Mouse (Mus musculus): ENCODE measurements around the gene Rtp3. TPM values are rescaled to one million over a fixed set of nuclear protein-coding genes. Genes with fewer than 3 reads are reported as not detected.

The Rtp3 gene
- polyA plus RNA-seq, 1 experiment from 2014 or later, result not detected

DNA sequence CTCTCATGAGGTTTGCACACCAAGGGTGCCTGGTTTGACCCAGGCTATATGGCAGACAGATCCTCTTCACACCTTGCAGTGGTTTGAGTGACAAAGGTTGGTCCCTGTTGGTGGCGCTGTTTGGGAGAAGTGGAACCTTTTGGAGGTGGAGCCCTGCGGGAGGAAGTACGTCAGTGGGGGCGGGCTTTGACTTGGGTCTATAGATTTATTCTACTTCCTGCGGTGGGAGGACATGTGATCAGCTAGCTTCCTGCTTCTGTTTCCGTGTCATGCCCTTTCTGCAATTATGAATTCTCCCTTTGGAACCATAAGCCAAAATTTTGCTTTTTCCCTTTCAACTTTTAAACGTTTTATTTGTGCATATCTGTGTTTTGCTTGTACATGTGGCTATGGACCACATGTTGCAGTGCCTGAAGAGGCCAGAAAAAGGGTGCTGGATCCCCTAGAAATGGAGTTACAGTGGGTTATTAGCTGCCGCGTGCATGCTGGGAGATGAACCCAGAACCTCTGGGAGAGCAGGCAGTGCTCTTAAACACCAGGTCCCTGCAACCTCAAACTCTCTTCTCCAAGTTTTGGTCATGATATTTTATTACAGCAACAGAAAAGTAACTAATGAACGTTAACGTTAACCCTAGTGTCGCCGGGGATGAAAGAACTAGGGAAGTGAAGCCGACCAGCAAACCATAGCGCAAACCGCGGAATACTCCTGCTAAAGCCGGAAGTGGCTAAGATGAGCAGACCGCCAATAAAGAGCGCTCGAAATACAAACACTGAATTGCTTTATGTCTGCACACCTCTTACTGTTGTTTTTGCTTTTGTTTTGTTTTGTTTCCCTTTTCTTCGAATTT lies 25.1 kb downstream of the Rtp3 start:
- H3K36me3 ChIP-seq, result no peaks in the 10 kb centered on the region
- no peak overlapping the region for H3K4me3 ChIP-seq
- H3K9me3 ChIP-seq, result no peaks in the 10 kb centered on the region
- H3K27ac ChIP-seq, result no peak overlapping the region
- 94% methylated on average over 22 of the region's 22 CpGs for WGBS
- DNase-seq (ENCODE audit: low spot score), result no peak
- no peaks in the 10 kb centered on the region for H3K27me3 ChIP-seq (ENCODE audit: insufficient read depth, poor library complexity, severe bottlenecking)
- no peaks in the 10 kb centered on the region for H3K4me1 ChIP-seq (replicated peaks)

DNA sequence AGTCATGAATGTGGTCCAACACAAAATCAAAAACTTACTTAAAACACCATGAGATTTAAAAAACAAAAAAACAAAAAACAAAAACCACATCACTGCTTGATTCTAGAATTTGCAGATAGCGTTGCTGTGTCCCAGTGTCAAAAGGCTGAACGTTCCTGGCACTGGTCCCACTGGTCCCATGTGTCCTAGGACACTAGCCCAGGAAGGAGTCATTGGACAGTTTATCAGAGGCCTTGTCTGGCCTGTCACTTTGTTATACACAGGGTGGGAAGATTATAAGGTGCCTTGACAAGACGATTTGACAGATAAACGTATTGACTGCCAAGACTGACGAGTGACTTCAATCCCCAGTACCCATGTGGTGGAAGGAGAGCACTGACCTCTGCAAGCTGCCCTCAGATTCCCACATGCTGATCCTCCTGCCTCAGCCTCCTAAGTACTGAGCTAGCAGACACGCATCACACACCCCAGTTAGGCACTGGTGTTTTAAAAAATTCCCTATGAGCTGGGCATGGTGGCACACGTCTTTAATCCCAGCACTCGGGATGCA lies 26.7 kb downstream of the Rtp3 start:
- Histone ChIP-seq H3K27ac (no peak overlapping the region), H3K27me3 (ENCODE audit: insufficient read depth, poor library complexity, severe bottlenecking) (no peaks in the 10 kb centered on the region), H3K36me3 (no peaks in the 10 kb centered on the region), H3K9me3 (no peaks in the 10 kb centered on the region), H3K4me3 (no peak overlapping the region), H3K4me1 (replicated peaks) (no peaks in the 10 kb centered on the region)
- no peak for DNase-seq (ENCODE audit: low spot score)
- 90% methylated on average over 8 of the region's 8 CpGs for WGBS

DNA sequence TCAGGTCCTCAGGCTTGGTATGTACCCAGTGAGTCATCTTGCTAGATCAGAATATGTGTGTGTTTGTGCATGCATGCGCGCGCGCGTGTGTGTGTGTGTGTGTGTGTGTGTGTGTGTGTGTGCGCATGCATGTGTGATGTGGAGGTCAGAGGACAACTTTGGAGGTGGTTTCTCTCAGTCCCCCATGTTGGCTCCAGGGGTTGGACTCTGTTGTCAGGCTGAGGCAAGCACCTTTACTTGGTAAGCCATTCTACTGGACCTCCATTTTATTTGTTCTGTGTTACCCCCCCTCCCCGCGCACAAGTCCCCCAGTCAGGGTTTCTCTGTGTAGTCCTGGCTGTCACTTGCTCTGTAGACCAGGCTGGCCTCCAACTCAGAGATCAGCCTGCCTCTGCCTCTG lies 29.0 kb downstream of the Rtp3 start:
- H3K27me3 ChIP-seq (ENCODE audit: insufficient read depth, poor library complexity, severe bottlenecking), result peaks cover under 1% of the 10 kb centered on the region
- H3K4me1 ChIP-seq (replicated peaks), result no peaks in the 10 kb centered on the region
- H3K36me3 ChIP-seq, result no peaks in the 10 kb centered on the region
- H3K27ac ChIP-seq, result no peak overlapping the region
- 97% methylated on average over 8 of the region's 8 CpGs for WGBS
- no peak for DNase-seq (ENCODE audit: low spot score)
- no peak overlapping the region for H3K4me3 ChIP-seq
- no peaks in the 10 kb centered on the region for H3K9me3 ChIP-seq

DNA sequence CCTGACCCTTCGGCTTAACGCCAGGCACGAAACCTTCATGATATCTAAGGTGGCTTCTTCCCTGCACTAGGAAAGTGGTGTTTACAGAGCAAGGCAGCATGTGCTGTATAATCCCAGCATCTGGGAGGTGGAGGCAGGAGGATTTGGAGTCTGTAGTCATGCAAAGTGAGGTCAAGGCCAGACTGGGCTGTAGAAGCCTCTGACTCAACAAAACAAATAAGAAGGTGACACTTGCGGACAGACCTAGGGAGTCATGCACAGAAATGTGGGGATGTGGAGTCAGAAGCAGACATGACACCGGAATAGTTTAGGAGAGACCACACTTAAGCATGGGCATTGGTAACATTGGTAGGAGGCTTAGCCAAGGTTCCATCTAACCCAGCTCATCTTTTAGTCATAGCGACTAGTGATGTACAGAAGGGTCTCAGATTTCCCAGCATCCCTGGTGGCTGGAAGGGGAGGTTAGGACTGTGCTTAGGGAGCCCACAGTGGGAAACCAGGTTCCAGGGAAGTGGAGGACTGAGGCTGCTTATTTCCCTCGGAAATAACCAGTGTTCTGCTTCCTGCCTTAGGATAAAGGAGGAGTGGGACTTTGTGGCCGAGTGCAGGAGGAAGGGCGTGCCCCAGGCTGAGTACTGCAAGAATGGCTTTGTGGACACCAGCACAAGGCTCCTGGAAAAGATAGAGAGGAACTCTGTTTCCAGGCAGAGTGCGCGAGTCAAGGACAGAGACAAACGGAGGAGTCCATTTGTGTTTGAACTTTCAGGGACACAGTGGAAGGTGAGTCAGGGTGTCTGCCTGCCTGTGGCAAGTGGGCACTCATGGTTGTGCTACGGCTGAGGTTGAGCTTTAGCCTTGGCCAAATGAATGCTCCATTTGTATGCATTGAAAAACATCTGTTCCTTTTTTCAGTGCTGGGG lies 29.9 kb downstream of the Rtp3 start:
- H3K9me3 ChIP-seq, result no peaks in the 10 kb centered on the region
- no peaks in the 10 kb centered on the region for H3K4me1 ChIP-seq (replicated peaks)
- peaks cover 10% of the 10 kb centered on the region for H3K27me3 ChIP-seq (ENCODE audit: insufficient read depth, poor library complexity, severe bottlenecking)
- no peak for DNase-seq (ENCODE audit: low spot score)
- H3K4me3 ChIP-seq, result no peak overlapping the region
- 87% methylated on average over 13 of the region's 13 CpGs for WGBS
- no peaks in the 10 kb centered on the region for H3K36me3 ChIP-seq
- no peak overlapping the region for H3K27ac ChIP-seq

DNA sequence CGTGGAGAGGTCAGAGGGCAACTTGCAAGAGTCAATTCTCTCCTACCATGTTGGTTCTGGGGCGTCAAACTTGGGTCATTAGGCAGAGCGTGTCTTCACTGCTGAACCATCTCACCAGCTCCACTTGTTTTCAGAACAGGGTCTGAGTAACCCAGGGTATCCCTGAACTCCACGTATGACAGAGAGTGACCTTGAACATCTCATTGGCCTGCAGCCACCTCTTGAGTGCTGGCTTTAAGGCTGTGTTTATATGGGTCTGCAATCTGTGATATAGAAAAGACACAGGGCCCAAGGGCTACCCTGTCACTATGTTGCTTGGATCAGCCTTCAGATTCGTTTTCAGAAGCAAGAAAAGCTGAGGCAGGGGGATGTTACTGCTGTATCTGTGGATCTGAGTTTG lies 30.7 kb downstream of the Rtp3 start:
- peaks cover under 1% of the 10 kb centered on the region; the same call in 1 of the 2 replicates for H3K4me1 ChIP-seq (replicated peaks)
- no peak overlapping the region for H3K4me3 ChIP-seq
- no peak overlapping the region for H3K27ac ChIP-seq
- peaks cover 18% of the 10 kb centered on the region for H3K27me3 ChIP-seq (ENCODE audit: insufficient read depth, poor library complexity, severe bottlenecking)
- no peaks in the 10 kb centered on the region for H3K9me3 ChIP-seq
- no peak for DNase-seq (ENCODE audit: low spot score)
- 85% methylated on average over 5 of the region's 5 CpGs for WGBS
- no peaks in the 10 kb centered on the region for H3K36me3 ChIP-seq

DNA sequence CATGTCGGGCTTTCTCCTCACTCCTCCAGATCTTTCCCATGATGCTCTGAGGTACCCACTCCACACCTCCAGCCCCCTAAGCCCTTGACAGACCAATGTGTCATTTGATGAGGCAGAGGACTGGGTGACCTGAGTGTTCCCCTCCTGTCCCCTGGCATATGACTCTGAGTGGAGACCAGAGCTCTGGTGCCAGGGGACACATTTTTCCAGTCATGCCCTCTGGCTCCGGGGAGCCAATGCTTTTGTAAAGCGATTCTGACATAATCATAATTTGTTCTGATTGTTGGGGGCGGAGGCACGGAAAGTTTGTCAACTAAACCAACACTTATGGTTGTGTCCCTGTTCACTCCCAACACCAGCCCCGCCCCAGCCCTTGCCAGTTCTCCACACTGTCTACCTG lies 34.4 kb downstream of the Rtp3 start:
- Histone ChIP-seq H3K36me3 (no peaks in the 10 kb centered on the region), H3K4me3 (no peak overlapping the region), H3K27ac (no peak overlapping the region), H3K4me1 (replicated peaks) (peaks cover 15% of the 10 kb centered on the region), H3K9me3 (no peaks in the 10 kb centered on the region), H3K27me3 (ENCODE audit: insufficient read depth, poor library complexity, severe bottlenecking) (peaks cover 55% of the 10 kb centered on the region)
- 86% methylated on average over 6 of the region's 6 CpGs for WGBS
- DNase-seq (ENCODE audit: low spot score), result no peak

DNA sequence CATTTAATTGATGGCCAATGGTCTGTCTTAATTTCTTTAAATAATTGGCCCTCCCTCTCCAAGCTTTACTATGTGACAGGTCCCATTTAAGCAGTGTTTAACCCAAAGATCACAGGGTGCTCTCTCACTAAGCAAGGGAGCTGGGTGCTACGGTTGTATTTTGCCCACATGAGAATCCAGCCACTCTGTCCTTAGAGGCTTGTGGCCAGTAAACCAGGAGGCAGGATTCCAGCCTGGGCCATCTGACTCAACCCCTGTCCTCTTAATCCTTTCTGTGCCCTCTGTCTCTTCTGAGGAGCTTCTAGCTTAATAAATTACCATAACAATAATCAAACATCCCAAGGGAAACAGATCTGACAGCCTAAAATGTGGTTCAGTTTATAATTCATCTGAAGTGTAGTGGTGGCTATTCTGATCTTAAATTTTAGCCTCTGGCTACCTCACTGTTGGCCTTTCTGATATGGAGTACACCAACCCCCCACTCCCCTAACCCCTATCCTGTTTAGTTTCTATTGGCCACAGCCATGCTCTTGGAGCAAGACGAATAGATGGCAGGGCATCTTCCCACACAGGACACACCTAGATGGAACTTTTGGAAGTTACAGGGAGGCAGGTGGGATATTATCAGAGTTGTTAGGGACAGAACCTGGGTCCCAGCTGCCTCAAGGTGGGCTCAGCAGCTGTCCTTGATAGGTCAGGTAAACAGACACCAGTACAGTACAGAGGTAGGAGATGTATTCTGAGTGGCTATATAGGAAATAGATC lies 35.5 kb downstream of the Rtp3 start:
- peaks cover 15% of the 10 kb centered on the region for H3K4me1 ChIP-seq (replicated peaks)
- H3K27ac ChIP-seq, result no peak overlapping the region
- 58% methylated on average over 2 of the region's 2 CpGs for WGBS
- no peak overlapping the region for H3K4me3 ChIP-seq
- H3K36me3 ChIP-seq, result no peaks in the 10 kb centered on the region
- no peak for DNase-seq (ENCODE audit: low spot score)
- H3K9me3 ChIP-seq, result no peaks in the 10 kb centered on the region
- H3K27me3 ChIP-seq (ENCODE audit: insufficient read depth, poor library complexity, severe bottlenecking), result peaks cover 57% of the 10 kb centered on the region

DNA sequence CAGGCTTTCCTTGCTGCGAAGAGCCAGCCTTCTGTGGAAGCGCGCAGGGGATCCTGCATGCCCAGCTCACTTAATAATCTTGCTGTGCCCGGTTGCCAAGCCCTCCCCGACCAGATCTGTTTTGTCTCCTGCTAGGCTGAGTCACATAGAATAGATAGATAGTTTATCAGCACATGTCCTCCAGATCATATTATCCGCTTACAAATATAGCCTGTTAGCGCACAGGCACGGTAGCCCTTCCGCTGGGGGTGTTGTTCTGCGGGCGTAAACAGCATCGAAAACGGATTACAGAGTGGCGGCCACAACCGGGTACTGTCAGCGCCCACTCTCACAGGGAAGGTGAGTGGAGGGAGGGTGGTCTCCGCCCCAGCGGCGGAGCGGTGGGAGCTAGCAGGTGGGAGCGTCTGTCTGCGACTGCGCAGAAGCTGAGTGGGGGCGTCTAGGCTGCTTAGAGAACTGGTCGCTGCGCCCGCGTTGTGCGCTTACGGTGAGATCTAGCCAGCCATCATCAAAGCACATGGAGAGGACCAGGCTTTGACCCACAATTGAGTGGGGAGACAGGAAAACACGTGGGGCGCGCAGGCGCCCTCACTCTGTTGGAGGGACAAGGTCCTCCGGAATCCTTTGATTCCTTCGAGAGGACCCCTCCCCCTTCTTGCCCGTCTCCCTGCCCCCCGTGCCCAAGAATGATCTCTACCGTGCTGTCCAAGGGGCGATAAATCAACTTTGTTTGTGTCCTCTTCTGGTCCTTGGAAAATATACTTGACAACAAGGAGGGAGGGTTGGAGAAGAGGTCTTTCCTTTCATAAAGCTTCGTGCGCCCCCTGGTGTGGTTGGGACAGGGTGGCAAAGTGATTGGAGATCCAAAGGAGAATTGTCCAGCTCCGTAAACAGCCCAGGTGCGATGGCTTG lies 36.6 kb downstream of the Rtp3 start:
- WGBS, result 2% methylated on average over 44 of the region's 44 CpGs
- Histone ChIP-seq H3K27me3 (ENCODE audit: insufficient read depth, poor library complexity, severe bottlenecking) (peaks cover 65% of the 10 kb centered on the region), H3K9me3 (no peaks in the 10 kb centered on the region), H3K4me3 (peak overlapping the region; percentile 73), H3K36me3 (no peaks in the 10 kb centered on the region), H3K27ac (peak overlapping the region; percentile 80), H3K4me1 (replicated peaks) (peaks cover 15% of the 10 kb centered on the region)
- DNase-seq (ENCODE audit: low spot score), result peak; percentile 63

DNA sequence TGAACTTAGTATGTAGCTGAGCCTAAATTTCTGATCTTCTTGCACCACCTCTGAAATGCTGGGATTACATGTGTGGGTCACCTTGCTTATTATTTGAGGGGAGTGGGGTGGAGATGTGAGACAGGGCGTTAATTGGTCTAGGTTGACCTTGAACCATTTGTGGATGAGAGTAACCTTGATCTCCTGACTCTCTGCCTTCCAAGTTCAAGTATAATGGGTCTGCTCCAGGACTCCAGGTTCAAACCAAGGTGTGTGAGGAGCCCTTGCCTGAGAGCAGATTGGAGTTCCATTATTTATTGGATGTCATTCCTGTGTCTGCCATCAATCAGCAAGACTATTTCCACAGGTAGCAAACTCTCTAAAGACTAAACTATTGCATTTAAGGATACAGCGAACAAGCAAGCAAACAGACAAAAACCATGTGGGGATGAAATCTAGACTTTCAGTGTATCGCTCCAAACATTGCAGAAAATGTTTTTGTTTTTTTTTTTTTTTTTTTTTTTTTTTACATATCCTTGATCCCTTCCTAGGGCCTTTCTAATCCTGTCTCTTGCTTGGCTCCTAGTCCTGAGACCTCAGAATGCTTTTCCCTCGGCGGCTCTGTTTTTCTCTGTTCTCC lies 37.3 kb downstream of the Rtp3 start:
- H3K36me3 ChIP-seq, result no peaks in the 10 kb centered on the region

DNA sequence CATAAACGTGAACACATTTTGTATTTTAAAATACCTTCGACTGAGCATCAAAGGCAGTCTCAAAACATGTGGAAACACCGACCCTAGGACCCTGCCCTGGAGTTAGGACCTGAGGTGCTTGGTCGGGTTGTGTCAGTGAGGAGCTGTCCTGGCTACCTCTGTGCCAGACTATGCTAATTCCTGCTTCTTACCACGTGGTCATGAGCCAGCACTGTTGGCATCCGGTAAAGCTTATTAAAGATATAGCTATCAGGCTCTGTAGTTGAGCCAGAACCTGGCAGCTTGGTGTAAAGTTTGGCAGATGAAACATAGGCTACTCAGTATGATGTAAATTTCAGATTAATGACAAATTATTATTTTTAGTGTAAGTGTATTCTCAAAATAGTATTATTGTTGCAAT lies 38.0 kb downstream of the Rtp3 start:
- WGBS, result 60% methylated on average over 6 of the region's 6 CpGs
- H3K27ac ChIP-seq, result no peak overlapping the region
- DNase-seq (ENCODE audit: low spot score), result no peak
- peaks cover 17% of the 10 kb centered on the region for H3K4me1 ChIP-seq (replicated peaks)
- H3K4me3 ChIP-seq, result no peak overlapping the region
- H3K36me3 ChIP-seq, result no peaks in the 10 kb centered on the region
- peaks cover 77% of the 10 kb centered on the region for H3K27me3 ChIP-seq (ENCODE audit: insufficient read depth, poor library complexity, severe bottlenecking)
- H3K9me3 ChIP-seq, result no peaks in the 10 kb centered on the region

More for the DNA sequence above, 37.3 kb downstream of the Rtp3 start:
- 45% methylated on average over 5 of the region's 5 CpGs for WGBS
- Histone ChIP-seq H3K27ac (0 out of 2 replicates have a peak overlapping the region, but pooled peaks have one; percentile 80), H3K4me3 (peak overlapping the region; percentile 73), H3K9me3 (no peaks in the 10 kb centered on the region), H3K4me1 (replicated peaks) (peaks cover 15% of the 10 kb centered on the region), H3K27me3 (ENCODE audit: insufficient read depth, poor library complexity, severe bottlenecking) (peaks cover 71% of the 10 kb centered on the region)
- DNase-seq (ENCODE audit: low spot score), result no peak

DNA sequence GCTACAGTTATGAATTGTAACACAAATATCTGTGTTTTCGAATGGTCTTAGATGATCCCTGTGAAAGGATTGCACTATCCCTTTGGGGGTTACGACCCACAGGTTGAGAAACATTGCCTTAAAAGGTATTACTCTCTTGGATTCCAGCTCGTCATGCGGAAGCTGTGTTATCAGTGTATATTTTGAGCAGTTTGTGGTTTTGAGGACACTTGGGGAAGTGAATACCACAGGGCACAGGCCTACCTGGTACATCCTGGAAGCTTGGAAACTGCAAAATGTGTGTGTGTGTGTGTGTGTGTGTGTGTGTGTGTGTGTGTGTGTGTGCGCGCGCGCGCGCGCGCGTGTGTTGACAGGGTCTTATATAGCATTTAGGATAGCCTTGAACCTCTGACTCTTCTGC lies 38.5 kb downstream of the Rtp3 start:
- no peak for DNase-seq (ENCODE audit: low spot score)
- peaks cover 23% of the 10 kb centered on the region for H3K4me1 ChIP-seq (replicated peaks)
- no peak overlapping the region for H3K27ac ChIP-seq
- 90% methylated on average over 13 of the region's 13 CpGs for WGBS
- H3K36me3 ChIP-seq, result no peaks in the 10 kb centered on the region
- no peaks in the 10 kb centered on the region for H3K9me3 ChIP-seq
- H3K4me3 ChIP-seq, result no peak overlapping the region
- peaks cover 82% of the 10 kb centered on the region for H3K27me3 ChIP-seq (ENCODE audit: insufficient read depth, poor library complexity, severe bottlenecking)

Data from hindbrain, embryonic 10.5 days (tissue).